Mouse (Mus musculus) monocyte, adult 5-6 weeks (primary cell): ENCODE measurements around the gene Ddx54. TPM values are rescaled to one million over a fixed set of nuclear protein-coding genes. Genes with fewer than 3 reads are reported as not detected.

ENCODE experiments used
- ATAC-seq: fragments of 153-309, 156-312 bp; replicated peaks from 2 replicates; pipeline ENCODE4 v1.8.0; 2017; ENCODE audit warnings: mild to moderate bottlenecking; ENCODE audit not compliant: low TSS enrichment, insufficient number of reproducible peaks, severe bottlenecking, poor library complexity, low FRiP score
- total RNA-seq: library from RNA; stranded (forward); fragments of 200-1000, 200-491, 200-594 nt; gene quantifications from 3 replicates; pipeline ENCODE4 v1.2.3, GENCODE M21; 2017

Ddx54 gene
- total RNA-seq, 1 experiment from 2014 or later: 55.9 TPM

DNA sequence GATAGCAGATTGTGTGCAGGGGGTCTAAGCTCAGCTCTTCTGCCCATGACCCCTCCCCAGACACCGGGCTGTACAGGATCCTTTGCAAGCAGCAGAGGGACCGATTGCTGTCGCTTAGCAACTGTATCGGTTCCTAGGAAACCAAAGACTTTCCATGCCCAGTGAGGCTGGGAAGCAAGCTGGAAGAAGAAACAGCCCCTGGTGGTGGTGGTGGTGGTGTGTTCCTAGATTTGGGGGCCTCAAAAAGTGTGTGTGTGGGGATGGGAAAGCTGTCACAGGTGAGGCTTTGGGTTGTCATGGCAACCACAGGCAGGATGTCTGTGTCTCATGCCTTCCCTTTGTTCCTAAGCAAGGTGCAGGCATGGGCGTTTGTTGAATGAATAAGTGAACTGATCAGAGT, 48.3 kb downstream of the Ddx54 start:
- ATAC-seq: no peak

DNA sequence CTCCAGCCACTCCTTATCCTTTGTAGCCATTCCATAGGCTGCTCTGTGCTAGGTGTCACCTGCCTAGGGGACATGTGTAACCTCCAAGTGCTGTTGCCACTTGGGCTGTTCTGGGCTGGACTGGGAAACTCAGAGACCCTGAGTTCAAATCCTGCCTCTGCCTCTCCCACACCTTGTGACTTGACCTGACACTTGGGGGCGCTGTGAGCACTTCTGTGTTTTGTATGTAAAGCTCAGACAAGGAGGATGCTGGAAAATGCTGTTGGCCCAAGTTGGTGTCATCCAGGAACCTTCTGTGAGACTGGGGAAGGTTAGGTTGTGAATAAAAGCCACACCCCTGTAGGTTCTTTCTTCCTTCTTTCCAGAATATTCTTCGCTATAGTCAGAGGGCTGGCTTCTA, 52.3 kb downstream of the Ddx54 start:
- no peak for ATAC-seq

DNA sequence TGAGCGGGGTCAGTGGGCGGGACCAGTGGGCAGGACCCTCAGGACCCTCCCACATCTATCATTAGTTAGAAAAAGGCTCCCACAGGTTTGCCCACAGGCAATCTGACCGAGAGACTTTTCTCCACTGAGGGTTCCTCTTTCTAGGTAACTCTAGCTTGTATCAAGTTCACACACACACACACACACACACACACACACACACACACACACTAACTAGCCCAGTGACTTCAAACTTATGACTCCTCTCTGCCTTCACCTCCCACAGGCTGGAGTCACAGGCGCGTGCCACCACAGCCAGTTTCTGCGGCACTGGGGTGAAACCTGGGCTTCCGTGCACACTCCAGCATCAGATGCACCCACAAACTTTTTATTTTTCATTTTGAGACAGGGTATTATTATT, 56.2 kb downstream of the Ddx54 start:
- no peak for ATAC-seq

DNA sequence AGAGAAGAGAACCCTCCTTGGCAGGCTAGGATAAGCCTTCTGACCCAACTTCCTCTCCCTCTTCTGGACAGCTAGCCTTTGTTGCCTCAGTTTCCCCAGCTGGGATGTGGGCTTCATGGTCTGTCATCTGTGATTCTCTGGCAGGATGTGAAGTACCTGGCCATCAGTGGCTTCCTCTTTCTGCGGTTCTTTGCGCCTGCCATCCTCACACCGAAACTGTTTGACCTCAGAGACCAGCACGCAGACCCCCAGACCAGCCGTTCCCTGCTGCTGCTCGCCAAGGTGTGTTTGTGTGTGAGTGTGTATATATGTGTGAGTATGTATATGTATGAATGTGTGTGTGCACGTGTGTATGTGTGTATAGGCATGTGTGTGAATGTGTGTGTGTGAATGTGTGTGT, 57.6 kb downstream of the Ddx54 start:
- no peak for ATAC-seq

DNA sequence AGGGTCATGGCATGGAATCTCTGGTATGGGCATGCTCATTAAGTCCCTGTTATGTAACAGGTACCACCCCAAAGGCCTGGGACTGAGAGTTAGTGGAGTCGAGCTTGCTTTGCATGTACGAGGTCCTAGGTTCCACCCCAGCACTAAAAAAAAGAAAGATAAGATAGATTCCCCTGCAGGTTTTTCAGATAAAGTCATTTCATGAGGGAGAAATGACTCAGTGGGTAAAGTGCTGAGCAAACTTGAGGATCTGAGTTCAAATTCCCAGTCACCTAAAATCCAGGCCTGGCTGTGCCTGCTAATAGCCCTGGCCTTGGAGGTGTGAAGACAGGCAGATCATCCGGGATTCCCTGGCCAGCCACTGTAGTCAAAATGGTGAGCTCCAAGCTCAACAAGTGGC, 59.3 kb downstream of the Ddx54 start:
- no peak for ATAC-seq

DNA sequence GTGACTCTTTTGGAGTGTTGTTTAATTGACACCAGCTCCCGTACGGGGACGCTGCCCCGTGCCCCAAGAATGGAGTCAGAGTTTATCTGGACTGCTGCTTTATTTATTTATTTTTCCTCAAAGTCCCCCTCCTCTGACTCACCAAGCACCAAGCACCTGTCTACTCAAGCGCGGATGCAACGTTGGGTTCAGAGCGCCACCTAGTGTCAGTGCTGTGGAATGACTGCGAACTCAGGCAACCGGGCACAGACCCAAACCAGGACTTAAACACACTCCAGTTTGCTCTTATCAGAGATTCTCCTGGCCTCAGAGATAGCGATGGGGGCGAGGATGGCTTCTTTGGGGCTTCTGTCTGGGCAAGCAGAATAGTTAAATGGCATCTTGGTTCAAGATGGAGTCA, 61.1 kb downstream of the Ddx54 start:
- peak; percentile 64; the same call in 1 of the 2 replicates for ATAC-seq

DNA sequence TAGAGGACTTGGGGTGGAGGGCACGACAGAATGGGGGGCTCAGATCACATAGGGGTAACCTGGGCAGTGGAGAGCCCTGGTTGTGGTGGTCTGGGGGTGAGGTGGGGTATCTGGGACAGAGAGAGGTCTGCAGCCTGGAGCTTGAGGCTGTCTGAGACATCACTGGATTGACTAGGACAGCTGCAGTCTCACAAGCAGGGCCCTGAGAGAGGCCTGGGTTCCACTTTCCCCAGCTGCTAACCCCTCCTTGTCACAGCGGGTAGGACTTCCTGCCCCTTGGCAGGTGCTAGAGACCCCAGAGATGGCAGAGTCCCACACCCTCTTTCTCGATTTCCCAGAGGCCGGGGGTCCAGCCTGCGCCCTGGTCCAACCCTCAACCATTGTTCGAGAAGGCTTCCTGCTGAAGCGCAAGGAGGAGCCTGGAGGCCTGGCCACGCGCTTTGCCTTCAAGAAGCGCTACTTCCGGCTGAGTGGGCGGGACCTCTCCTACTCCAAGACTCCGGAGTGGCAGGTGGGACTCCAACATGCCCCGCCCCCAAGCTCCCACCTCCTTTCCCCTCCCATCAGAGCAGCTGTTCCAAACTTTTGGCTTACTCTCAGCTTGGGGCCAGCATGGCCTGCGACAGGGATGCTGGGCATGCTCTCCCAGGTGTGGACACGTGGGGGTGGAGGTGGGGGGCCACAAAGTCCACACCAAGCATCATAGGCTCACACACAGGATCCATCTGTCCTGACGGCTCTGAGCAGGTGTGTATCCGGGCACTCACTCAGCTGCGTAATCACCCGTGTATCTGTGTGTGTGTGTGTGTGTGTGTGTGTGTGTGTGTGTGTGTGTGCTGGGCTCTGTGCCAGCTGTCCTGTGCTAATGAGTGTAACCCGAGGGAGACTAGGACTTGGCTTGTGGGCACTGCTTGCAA, 61.9 kb downstream of the Ddx54 start:
- ATAC-seq: no peak

DNA sequence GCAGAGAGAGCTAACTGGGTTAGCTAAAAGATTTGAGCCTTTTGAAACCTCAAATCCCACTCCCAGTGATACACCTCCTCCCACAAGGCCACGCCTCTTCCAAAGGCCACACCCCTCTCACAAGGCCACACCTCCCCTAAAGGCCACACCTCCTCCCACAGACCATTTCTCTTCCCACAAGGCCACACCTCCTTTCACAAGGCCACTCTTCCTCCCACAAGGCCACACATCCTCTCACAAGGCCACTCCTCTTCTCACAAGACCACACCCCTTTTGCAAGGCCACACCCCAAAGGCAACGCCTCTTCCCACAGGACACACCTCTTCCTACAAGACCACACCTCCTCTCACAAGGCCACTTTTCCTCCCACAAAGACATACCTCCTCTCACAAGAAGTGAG, 65.0 kb downstream of the Ddx54 start:
- ATAC-seq: no peak

Other genes with a start within 250 kb of the Ddx54 start
- gene Lhx5, start 181.0 kb upstream of the Ddx54 start, total RNA-seq: not detected in 3 replicates
- not detected in 3 replicates for gene Sdsl, start 139.9 kb upstream of the Ddx54 start, total RNA-seq
- gene Sds, start 136.2 kb upstream of the Ddx54 start, total RNA-seq: not detected in 3 replicates
- gene Plbd2, start 109.1 kb upstream of the Ddx54 start, total RNA-seq: 8.9 to 11.3 TPM (median 11.2 TPM) in 3 replicates
- gene Slc8b1, start 101.6 kb upstream of the Ddx54 start, total RNA-seq: 72.9 to 104 TPM (median 90.4 TPM) in 3 replicates
- gene Tpcn1, start 24.1 kb upstream of the Ddx54 start, total RNA-seq: 8.1 to 8.8 TPM (median 8.5 TPM) in 3 replicates
- 0.57 TPM in 1 of 3 replicates, not detected in the others for gene Iqcd, start 23.7 kb upstream of the Ddx54 start, total RNA-seq
- 0.43 to 4.0 TPM (median 1.1 TPM) in 3 replicates for gene Rita1, start 150 bp upstream of the Ddx54 start, total RNA-seq
- gene Cfap73, start 21.5 kb downstream of the Ddx54 start, total RNA-seq: not detected in 3 replicates
- gene Rasal1, start 36.1 kb downstream of the Ddx54 start, total RNA-seq: 0.48 to 0.49 TPM in 2 of 3 replicates, not detected in the other
- 5.4 to 12.1 TPM (median 8.1 TPM) in 3 replicates for gene Dtx1, start 99.2 kb downstream of the Ddx54 start, total RNA-seq
- 2.2 to 8.7 TPM (median 5.3 TPM) in 3 replicates for gene Oas2, start 137.1 kb downstream of the Ddx54 start, total RNA-seq
- 6.3 to 13.2 TPM (median 8.3 TPM) in 3 replicates for gene Oas3, start 164.9 kb downstream of the Ddx54 start, total RNA-seq
- not detected in 3 replicates for gene Oas1e, start 182.8 kb downstream of the Ddx54 start, total RNA-seq
- gene Oas1c, start 199.8 kb downstream of the Ddx54 start, total RNA-seq: 5.0 to 10.6 TPM (median 7.6 TPM) in 3 replicates
- gene Oas1f, start 234.6 kb downstream of the Ddx54 start, total RNA-seq: not detected in 3 replicates
- gene Oas1h, start 248.7 kb downstream of the Ddx54 start, total RNA-seq: not detected in 3 replicates